In the genomic region with DNA sequence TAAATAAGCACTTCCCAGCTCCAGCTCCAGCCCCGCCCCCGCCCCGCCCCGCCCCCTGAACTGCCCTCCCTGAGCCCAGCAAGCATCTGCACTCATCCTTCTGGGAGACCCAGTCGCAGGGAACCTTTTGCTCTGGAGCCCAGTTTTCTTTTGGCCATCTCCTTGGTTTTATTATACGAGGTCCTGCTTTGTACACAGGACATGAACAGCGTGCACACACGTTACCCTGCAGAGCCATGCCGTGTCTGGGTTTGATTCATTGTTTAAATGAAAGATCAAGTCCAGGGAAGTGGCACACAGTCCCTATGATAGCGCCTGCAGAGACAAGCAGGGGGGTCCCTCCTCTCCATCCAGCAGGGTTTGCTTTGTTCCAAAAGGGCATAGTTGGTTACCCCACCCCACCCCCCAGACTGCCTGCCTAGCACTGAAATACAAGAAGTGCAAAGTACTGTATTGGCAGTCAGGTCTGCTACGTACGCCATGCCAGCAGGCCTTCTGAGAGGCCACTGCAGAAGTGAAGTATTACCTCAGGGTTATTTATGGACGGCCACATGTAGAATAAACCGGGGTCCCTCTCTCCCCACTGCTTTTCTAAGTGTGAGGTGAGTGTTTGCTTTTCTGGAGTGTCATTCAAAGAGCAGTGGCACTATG, we compare ENCODE assay signal across 8 mouse cellular contexts. TPM values are rescaled to one million over a fixed set of nuclear protein-coding genes. Genes with fewer than 3 reads are reported as not detected.
DNase-seq lines count a peak whose midpoint lies in the region; ATAC-seq and TF ChIP-seq lines count a peak whose summit lies in the region.

No protein-coding gene starts in this region.

- TF ChIP-seq CTCF in gastrocnemius, adult 2 months (IDR thresholded peaks at IDR 0.05), result no peak
- TF ChIP-seq CTCF in left cerebral cortex, adult 2 months (IDR thresholded peaks at IDR 0.05), result no peak

- no peaks in the 10 kb centered on the region for H3K27me3 ChIP-seq in embryonic facial prominence, embryonic 12.5 days
- H3K27me3 ChIP-seq in limb, embryonic 11.5 days (ENCODE audit: control insufficient read depth, insufficient read depth, low read length), result no peaks in the 10 kb centered on the region
- H3K27me3 ChIP-seq in midbrain, embryonic 16.5 days (ENCODE audit: control insufficient read depth, insufficient read depth, low read depth, low read length), result no peaks in the 10 kb centered on the region

- no peak overlapping the region for H3K9ac ChIP-seq in embryonic facial prominence, embryonic 12.5 days
- H3K9ac ChIP-seq in limb, embryonic 11.5 days (ENCODE audit: low read length), result no peak overlapping the region; the same call in 1 of the 2 replicates
- no peak overlapping the region; the same call in 1 of the 2 replicates for H3K9ac ChIP-seq in midbrain, embryonic 16.5 days (ENCODE audit: low read depth, low read length)

- 13% methylated on average over 14 of the region's 14 CpGs for WGBS in embryonic facial prominence, embryonic 12.5 days
- 11% methylated on average over 14 of the region's 14 CpGs for WGBS in limb, embryonic 11.5 days
- 12% methylated on average over 14 of the region's 14 CpGs for WGBS in midbrain, embryonic 16.5 days

- peaks cover 9% of the 10 kb centered on the region; the same call in 1 of the 2 replicates for H3K4me1 ChIP-seq in embryonic facial prominence, embryonic 12.5 days
- no peaks in the 10 kb centered on the region for H3K4me1 ChIP-seq in limb, embryonic 11.5 days (ENCODE audit: control insufficient read depth, insufficient read depth, low read length)
- H3K4me1 ChIP-seq in midbrain, embryonic 16.5 days (ENCODE audit: control insufficient read depth, insufficient read depth, low read length), result peaks cover 14% of the 10 kb centered on the region

- H3K4me3 ChIP-seq in gastrocnemius, adult 2 months, result peak overlapping the region; percentile 51
- no peak overlapping the region for H3K4me3 ChIP-seq in embryonic facial prominence, embryonic 12.5 days
- H3K4me3 ChIP-seq in limb, embryonic 11.5 days (ENCODE audit: low read depth, low read length), result no peak overlapping the region
- H3K4me3 ChIP-seq in midbrain, embryonic 16.5 days (ENCODE audit: low read depth, low read length), result no peak overlapping the region
- H3K4me3 ChIP-seq in left cerebral cortex, adult 2 months, result no peak overlapping the region

- ATAC-seq in embryonic facial prominence, embryonic 12.5 days (ENCODE audit: insufficient number of reproducible peaks, insufficient read depth, low FRiP score, low TSS enrichment), result no peak
- no peak for ATAC-seq in limb, embryonic 11.5 days (ENCODE audit: insufficient number of reproducible peaks, low FRiP score, low TSS enrichment, low read depth)
- ATAC-seq in midbrain, embryonic 16.5 days, result peak; percentile 61

- DNase-seq in gastrocnemius, adult 2 months, result peak; percentile 65
- DNase-seq in gastrocnemius, postnatal 36 days, result no peak
- DNase-seq in limb, embryonic 11.5 days (ENCODE audit: low spot score), result peak; percentile 25
- no peak for DNase-seq in right cerebral cortex, postnatal 25 days
- DNase-seq in testis, postnatal 10 days (ENCODE audit: low spot score), result no peak
- DNase-seq in left cerebral cortex, adult 2 months (ENCODE audit: extremely low spot score in 1 of 2, low spot score in 2 of 2), result no peak

- H3K27ac ChIP-seq in gastrocnemius, adult 2 months, result peak overlapping the region; percentile 33; the same call in 1 of the 2 replicates
- H3K27ac ChIP-seq in embryonic facial prominence, embryonic 12.5 days, result no peak overlapping the region
- H3K27ac ChIP-seq in limb, embryonic 11.5 days (replicated peaks; ENCODE audit: low read depth, low read length), result no peak overlapping the region
- 0 out of 2 replicates have a peak overlapping the region, but pooled peaks have one; percentile 25 for H3K27ac ChIP-seq in midbrain, embryonic 16.5 days (ENCODE audit: low read length)
- no peak overlapping the region for H3K27ac ChIP-seq in left cerebral cortex, adult 2 months

- no peaks in the 10 kb centered on the region for H3K9me3 ChIP-seq in embryonic facial prominence, embryonic 12.5 days
- no peaks in the 10 kb centered on the region for H3K9me3 ChIP-seq in limb, embryonic 11.5 days (ENCODE audit: control insufficient read depth, low read length)
- H3K9me3 ChIP-seq in midbrain, embryonic 16.5 days (replicated peaks; ENCODE audit: control insufficient read depth, low read length, poor library complexity, severe bottlenecking), result no peaks in the 10 kb centered on the region

- H3K4me2 ChIP-seq in embryonic facial prominence, embryonic 12.5 days (replicated peaks), result peak overlapping the region; percentile 25; the same call in 1 of the 2 replicates
- no peak overlapping the region; the same call in 1 of the 2 replicates for H3K4me2 ChIP-seq in limb, embryonic 11.5 days (ENCODE audit: low read depth, severe bottlenecking)
- H3K4me2 ChIP-seq in midbrain, embryonic 16.5 days (ENCODE audit: low read length), result peak overlapping the region; percentile 10; the same call in 1 of the 2 replicates

- intact Hi-C loops in gastrocnemius, adult 2 months (cut with DNase I), result loop anchor here (10.0 kb wide), 1 partner anchor 1410 kb away; no protein-coding TSS in a partner anchor
- intact Hi-C loops in gastrocnemius, postnatal 36 days (cut with DNase I), result no loop called here
- intact Hi-C loops in left cerebral cortex, adult 2 months (cut with DNase I), result no loop called here

- H3K36me3 ChIP-seq in embryonic facial prominence, embryonic 12.5 days, result no peaks in the 10 kb centered on the region
- no peaks in the 10 kb centered on the region for H3K36me3 ChIP-seq in limb, embryonic 11.5 days (ENCODE audit: control insufficient read depth, insufficient read depth, low read length)
- no peaks in the 10 kb centered on the region for H3K36me3 ChIP-seq in midbrain, embryonic 16.5 days (ENCODE audit: control insufficient read depth, insufficient read depth, low read length)

RNA-seq across cellular contexts. Expression of gene Sh3rf3, which starts 41.5 kb away (rescaled TPM):
- total RNA-seq in gastrocnemius, adult 2 months (2021), result 1 to 10 TPM in 1 of 2 experiments, under 1 TPM in 1; 0.41 to 1.0 TPM
- under 1 TPM; 0.42 to 0.87 TPM for total RNA-seq in gastrocnemius, postnatal 36 days (2021)
- 1.6 and 1.7 TPM in 2 replicates for polyA plus RNA-seq in embryonic facial prominence, embryonic 12.5 days (2016; fragmentation: Nextera tagmentation; extraction: Ambion mirVana)
- polyA plus RNA-seq in limb, embryonic 11.5 days (2014; fragmentation: Nextera tagmentation; extraction: Ambion mirVana), result 0.47 and 0.60 TPM in 2 replicates
- polyA plus RNA-seq in midbrain, embryonic 16.5 days (2015; fragmentation: Nextera tagmentation; extraction: Ambion mirVana), result 3.1 and 3.2 TPM in 2 replicates
- 10 to 100 TPM; 48.3 to 55.2 TPM for total RNA-seq in left cerebral cortex, adult 2 months (2021)

Comparison
In these comparisons a context has a peak if more than half of its experiments do, and no peak if none do; other contexts are left out.
1. DNase-seq: peak in gastrocnemius, adult 2 months (single experiment) and limb, embryonic 11.5 days (single experiment); none in gastrocnemius, postnatal 36 days (0 of 2), right cerebral cortex, postnatal 25 days (single experiment), testis, postnatal 10 days (single experiment) and left cerebral cortex, adult 2 months (0 of 2).
2. H3K27ac ChIP-seq: peak in gastrocnemius, adult 2 months (single experiment) and midbrain, embryonic 16.5 days (single experiment); none in embryonic facial prominence, embryonic 12.5 days (single experiment), limb, embryonic 11.5 days (single experiment) and left cerebral cortex, adult 2 months (single experiment).
3. RNA of gene Sh3rf3, which starts 41.5 kb away (total RNA-seq): 48.3 to 55.2 TPM in left cerebral cortex, adult 2 months; 0.41 to 1.0 TPM in gastrocnemius, adult 2 months and 0.42 to 0.87 TPM in gastrocnemius, postnatal 36 days; every median in the first group is over 10 times any median in the second.